Mouse (Mus musculus): ENCODE results near the gene Grm8. TPM values are rescaled to one million over a fixed set of nuclear protein-coding genes. Genes with fewer than 3 reads are reported as not detected.
A peak's percentile ranks its signal among the peaks of the same experiment; 100 is the strongest.

The Grm8 gene
- polyA plus RNA-seq (2012; rRNA removed) = 1.1 and 1.4 TPM in 2 replicates
- polyA plus RNA-seq (2014; fragmentation: Nextera tagmentation; extraction: Ambion mirVana) = 1.8 and 2.5 TPM in 2 replicates

GRCm38 (mm10) chr6:28135001-28135401 is at the start of gene Grm8:
Gene Grm8, minus strand, starts transcription at chr6:28135178.
- H3K9me3 ChIP-seq (ENCODE audit: control insufficient read depth, low read length) = no peaks in the 10 kb centered on the region
- H3K9ac ChIP-seq (ENCODE audit: low read depth, low read length, severe bottlenecking) = peak within 1 kb of the TSS; percentile 44
- ATAC-seq (ENCODE audit: low FRiP score, low read depth) (peak; percentile 7; the same call in 1 of the 2 replicates), DNase-seq (ENCODE audit: low spot score) (no peak)
- H3K27me3 ChIP-seq (ENCODE audit: control insufficient read depth, insufficient read depth, low read length) = peaks cover 39% of the 10 kb centered on the region
- H3K4me3 ChIP-seq (replicated peaks; ENCODE audit: low read length) = peak within 1 kb of the TSS; percentile 48
- no peak within 1 kb of the TSS for H3K27ac ChIP-seq (replicated peaks; ENCODE audit: low read depth, low read length)
- H3K36me3 ChIP-seq (ENCODE audit: control insufficient read depth, insufficient read depth, low read length) = no peaks in the 10 kb centered on the region
- peak within 1 kb of the TSS; percentile 96 for H3K4me2 ChIP-seq (replicated peaks; ENCODE audit: low read depth, low read length, severe bottlenecking)
- under 1% methylated on average over 25 of the region's 42 CpGs for WGBS
- H3K4me1 ChIP-seq (ENCODE audit: control insufficient read depth, insufficient read depth, low read length) = peaks cover 10% of the 10 kb centered on the region; the same call in 1 of the 2 replicates
- no peak for TF ChIP-seq POLR2A (IDR thresholded peaks at IDR 0.05; ENCODE audit: borderline replicate concordance, extremely low read depth, insufficient read depth, insufficient read length)

DNA sequence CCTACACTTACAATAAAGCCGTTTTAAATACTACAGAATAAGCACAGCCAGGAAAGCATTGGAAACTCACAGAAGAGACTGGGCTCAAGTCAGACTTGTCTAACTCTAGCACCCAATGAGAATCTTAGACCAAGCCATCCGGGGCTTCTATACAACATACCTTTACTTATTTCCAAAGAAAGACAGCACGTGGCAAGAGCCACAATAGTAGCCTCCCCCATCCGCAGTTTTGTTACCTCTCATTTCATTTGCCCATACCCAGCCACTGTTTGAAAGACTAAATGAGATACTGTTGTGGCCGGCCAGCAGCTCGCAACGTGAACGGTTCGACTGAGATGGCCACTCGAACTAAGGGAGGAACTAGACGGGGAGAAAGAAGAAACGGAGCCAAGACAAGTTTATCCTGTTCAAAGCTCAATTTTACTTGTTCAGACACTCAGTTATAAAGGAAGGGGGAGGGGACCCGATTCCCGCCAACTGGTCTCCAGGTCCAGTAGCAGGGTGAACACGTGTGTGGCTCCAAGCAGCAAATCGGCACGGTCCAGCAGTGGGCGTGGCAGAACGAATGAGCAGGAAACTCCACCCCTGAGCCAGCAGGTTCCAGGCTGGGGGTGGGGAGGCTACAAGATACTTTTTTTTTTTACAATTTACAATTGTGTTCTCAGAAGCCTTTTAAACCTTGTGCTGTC is 35.0 kb upstream of the Grm8 start:
- 72% methylated on average over 19 of the region's 19 CpGs for WGBS
- no peak for ATAC-seq (ENCODE audit: low FRiP score, low read depth)
- Histone ChIP-seq H3K4me1 (ENCODE audit: control insufficient read depth, insufficient read depth, low read length) (no peaks in the 10 kb centered on the region), H3K4me2 (replicated peaks; ENCODE audit: low read depth, low read length, severe bottlenecking) (no peak overlapping the region), H3K36me3 (ENCODE audit: control insufficient read depth, insufficient read depth, low read length) (no peaks in the 10 kb centered on the region), H3K27me3 (ENCODE audit: control insufficient read depth, insufficient read depth, low read length) (no peaks in the 10 kb centered on the region), H3K9ac (ENCODE audit: low read depth, low read length, severe bottlenecking) (no peak overlapping the region), H3K9me3 (ENCODE audit: control insufficient read depth, low read length) (no peaks in the 10 kb centered on the region), H3K4me3 (replicated peaks; ENCODE audit: low read length) (no peak overlapping the region), H3K27ac (replicated peaks; ENCODE audit: low read depth, low read length) (no peak overlapping the region)
- no peak for TF ChIP-seq POLR2A (IDR thresholded peaks at IDR 0.05; ENCODE audit: borderline replicate concordance, extremely low read depth, insufficient read depth, insufficient read length)
- no peak for DNase-seq (ENCODE audit: low spot score)

- DNase-seq (ENCODE audit: low spot score) = no peak
- no peak for ATAC-seq (ENCODE audit: low FRiP score, low read depth)
- no peaks in the 10 kb centered on the region for H3K27me3 ChIP-seq (ENCODE audit: control insufficient read depth, insufficient read depth, low read length)
- H3K9ac ChIP-seq (ENCODE audit: low read depth, low read length, severe bottlenecking) = no peak overlapping the region
- H3K4me1 ChIP-seq (ENCODE audit: control insufficient read depth, insufficient read depth, low read length) = no peaks in the 10 kb centered on the region
- no peak overlapping the region for H3K4me2 ChIP-seq (replicated peaks; ENCODE audit: low read depth, low read length, severe bottlenecking)
- H3K4me3 ChIP-seq (replicated peaks; ENCODE audit: low read length) = no peak overlapping the region
- H3K27ac ChIP-seq (replicated peaks; ENCODE audit: low read depth, low read length) = no peak overlapping the region
- no peaks in the 10 kb centered on the region for H3K36me3 ChIP-seq (ENCODE audit: control insufficient read depth, insufficient read depth, low read length)
- WGBS = 73% methylated on average over 5 of the region's 5 CpGs
- no peaks in the 10 kb centered on the region for H3K9me3 ChIP-seq (ENCODE audit: control insufficient read depth, low read length)
- TF ChIP-seq POLR2A (IDR thresholded peaks at IDR 0.05; ENCODE audit: borderline replicate concordance, extremely low read depth, insufficient read depth, insufficient read length) = no peak
Measured at GRCm38 (mm10) chr6:28160399-28160798, 25.4 kb upstream of the Grm8 start.

DNA sequence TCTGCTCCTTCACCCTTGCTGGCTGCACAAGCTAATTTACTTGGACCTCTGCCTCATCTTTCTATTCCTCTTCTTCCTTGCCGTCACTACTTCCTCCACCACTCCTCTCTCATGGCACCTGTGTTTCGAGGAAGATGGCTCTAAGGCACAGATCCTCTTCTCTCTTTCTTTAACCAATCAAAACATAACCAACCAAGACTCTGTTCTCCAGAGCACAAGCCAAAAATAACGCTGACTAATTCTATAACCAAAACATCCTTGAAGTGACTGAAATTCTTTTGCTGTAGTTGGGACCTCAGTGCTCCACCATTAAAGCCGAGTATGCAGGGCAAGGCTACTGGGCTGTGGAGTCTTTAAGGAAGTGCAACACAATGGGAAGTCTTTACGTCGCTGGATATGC is 11.5 kb upstream of the Grm8 start:
- Histone ChIP-seq H3K36me3 (ENCODE audit: control insufficient read depth, insufficient read depth, low read length) (no peaks in the 10 kb centered on the region), H3K9ac (ENCODE audit: low read depth, low read length, severe bottlenecking) (no peak overlapping the region), H3K4me3 (replicated peaks; ENCODE audit: low read length) (no peak overlapping the region), H3K27ac (replicated peaks; ENCODE audit: low read depth, low read length) (no peak overlapping the region), H3K27me3 (ENCODE audit: control insufficient read depth, insufficient read depth, low read length) (no peaks in the 10 kb centered on the region), H3K4me2 (replicated peaks; ENCODE audit: low read depth, low read length, severe bottlenecking) (no peak overlapping the region), H3K9me3 (ENCODE audit: control insufficient read depth, low read length) (no peaks in the 10 kb centered on the region), H3K4me1 (ENCODE audit: control insufficient read depth, insufficient read depth, low read length) (no peaks in the 10 kb centered on the region)
- DNase-seq (ENCODE audit: low spot score) = no peak
- no peak for ATAC-seq (ENCODE audit: low FRiP score, low read depth)
- WGBS = 75% methylated on average over 6 of the region's 6 CpGs
- TF ChIP-seq POLR2A (IDR thresholded peaks at IDR 0.05; ENCODE audit: borderline replicate concordance, extremely low read depth, insufficient read depth, insufficient read length) = no peak

- H3K4me1 ChIP-seq (ENCODE audit: control insufficient read depth, insufficient read depth, low read length) = no peaks in the 10 kb centered on the region
- H3K9me3 ChIP-seq (ENCODE audit: control insufficient read depth, low read length) = no peaks in the 10 kb centered on the region
- H3K27ac ChIP-seq (replicated peaks; ENCODE audit: low read depth, low read length) = no peak overlapping the region
- no peak overlapping the region for H3K9ac ChIP-seq (ENCODE audit: low read depth, low read length, severe bottlenecking)
- no peaks in the 10 kb centered on the region for H3K27me3 ChIP-seq (ENCODE audit: control insufficient read depth, insufficient read depth, low read length)
- no peak overlapping the region for H3K4me2 ChIP-seq (replicated peaks; ENCODE audit: low read depth, low read length, severe bottlenecking)
- WGBS = 16% methylated on average over 2 of the region's 2 CpGs
- DNase-seq (ENCODE audit: low spot score) (no peak), ATAC-seq (ENCODE audit: low FRiP score, low read depth) (no peak)
- no peak for TF ChIP-seq POLR2A (IDR thresholded peaks at IDR 0.05; ENCODE audit: borderline replicate concordance, extremely low read depth, insufficient read depth, insufficient read length)
- no peak overlapping the region for H3K4me3 ChIP-seq (replicated peaks; ENCODE audit: low read length)
- no peaks in the 10 kb centered on the region for H3K36me3 ChIP-seq (ENCODE audit: control insufficient read depth, insufficient read depth, low read length)
Measured at GRCm38 (mm10) chr6:28142332-28142731, 7.4 kb upstream of the Grm8 start.
